Mouse (Mus musculus): ENCODE results near the gene Rbpj. TPM values are rescaled to one million over a fixed set of nuclear protein-coding genes. Genes with fewer than 3 reads are reported as not detected.

The Rbpj gene
- polyA plus RNA-seq, 1 experiment from 2014 or later, result 57.8 TPM

GRCm38 (mm10) chr5:53691577-53691976 lies 225.6 kb downstream of the Rbpj start:
- WGBS, result 80% methylated on average over 3 of the region's 3 CpGs
- ATAC-seq (ENCODE audit: insufficient number of reproducible peaks, insufficient read depth, low FRiP score, low TSS enrichment), result no peak
- H3K36me3 ChIP-seq, result no peaks in the 10 kb centered on the region

GRCm38 (mm10) chr5:53692100-53692499 lies 226.1 kb downstream of the Rbpj start:
- no peak for ATAC-seq (ENCODE audit: insufficient number of reproducible peaks, insufficient read depth, low FRiP score, low TSS enrichment)
- Histone ChIP-seq H3K4me1 (no peaks in the 10 kb centered on the region), H3K4me3 (no peak overlapping the region), H3K27me3 (no peaks in the 10 kb centered on the region), H3K9me3 (no peaks in the 10 kb centered on the region), H3K27ac (no peak overlapping the region), H3K4me2 (replicated peaks) (no peak overlapping the region), H3K36me3 (no peaks in the 10 kb centered on the region), H3K9ac (no peak overlapping the region)
- WGBS, result 85% methylated on average over 8 of the region's 8 CpGs

More at GRCm38 (mm10) chr5:53691577-53691976, 225.6 kb downstream of the Rbpj start:
- no peak overlapping the region for H3K4me2 ChIP-seq (replicated peaks)
- no peaks in the 10 kb centered on the region for H3K9me3 ChIP-seq
- no peak overlapping the region for H3K27ac ChIP-seq
- no peak overlapping the region for H3K4me3 ChIP-seq
- H3K9ac ChIP-seq, result no peak overlapping the region
- H3K4me1 ChIP-seq, result no peaks in the 10 kb centered on the region
- H3K27me3 ChIP-seq, result no peaks in the 10 kb centered on the region

GRCm38 (mm10) chr5:53692662-53693061 lies 226.7 kb downstream of the Rbpj start:
- no peaks in the 10 kb centered on the region for H3K4me1 ChIP-seq
- WGBS, result 89% methylated on average over 1 of the region's 1 CpGs
- ATAC-seq (ENCODE audit: insufficient number of reproducible peaks, insufficient read depth, low FRiP score, low TSS enrichment), result no peak
- H3K27me3 ChIP-seq, result no peaks in the 10 kb centered on the region
- H3K9me3 ChIP-seq, result no peaks in the 10 kb centered on the region
- H3K27ac ChIP-seq, result no peak overlapping the region
- no peaks in the 10 kb centered on the region for H3K36me3 ChIP-seq
- no peak overlapping the region for H3K4me2 ChIP-seq (replicated peaks)
- no peak overlapping the region for H3K4me3 ChIP-seq
- H3K9ac ChIP-seq, result no peak overlapping the region

DNA sequence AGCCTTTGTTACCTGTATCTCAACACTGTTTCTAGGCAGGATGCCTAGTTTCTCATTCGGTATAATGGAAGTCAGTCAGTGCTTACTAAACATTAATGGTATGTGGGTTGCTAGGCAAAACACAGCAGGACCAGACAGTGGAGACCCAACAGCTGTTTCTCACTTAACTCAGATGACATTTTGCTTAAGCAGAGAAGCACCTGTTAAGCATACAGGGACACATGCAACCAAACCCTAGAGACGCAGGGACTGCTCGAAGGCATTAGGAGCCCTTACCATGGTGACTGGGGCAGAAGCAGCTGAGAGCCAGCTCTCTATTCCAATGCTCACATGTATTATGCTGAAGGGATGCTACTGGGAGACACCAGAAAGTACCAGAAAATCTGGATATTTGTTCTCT lies 230.7 kb downstream of the Rbpj start:
- WGBS, result 76% methylated on average over 3 of the region's 3 CpGs
- no peaks in the 10 kb centered on the region for H3K36me3 ChIP-seq
- H3K4me1 ChIP-seq, result no peaks in the 10 kb centered on the region
- no peaks in the 10 kb centered on the region for H3K9me3 ChIP-seq
- H3K4me2 ChIP-seq (replicated peaks), result no peak overlapping the region
- ATAC-seq (ENCODE audit: insufficient number of reproducible peaks, insufficient read depth, low FRiP score, low TSS enrichment), result no peak
- no peak overlapping the region for H3K27ac ChIP-seq
- H3K9ac ChIP-seq, result no peak overlapping the region
- no peak overlapping the region for H3K4me3 ChIP-seq
- H3K27me3 ChIP-seq, result no peaks in the 10 kb centered on the region

DNA sequence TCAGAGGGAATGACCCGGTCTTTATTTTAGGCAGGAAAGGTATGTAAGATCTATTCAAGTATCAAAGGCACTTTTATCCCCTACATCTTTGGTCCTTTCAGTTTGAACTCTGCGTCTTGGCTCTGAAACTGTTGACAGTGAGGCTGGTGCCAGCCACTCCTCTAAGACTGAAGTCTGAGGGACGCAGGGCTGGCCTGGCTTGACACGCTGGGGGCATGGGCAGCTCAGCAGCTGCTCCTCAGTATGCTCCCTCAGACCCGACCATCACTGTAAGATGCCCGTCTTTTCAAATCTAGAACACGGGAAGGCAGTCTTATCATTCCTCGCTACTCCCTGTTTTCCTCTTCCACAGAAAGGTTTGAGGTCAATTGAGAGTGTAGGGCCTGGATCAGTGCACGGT lies 231.8 kb downstream of the Rbpj start:
- H3K4me1 ChIP-seq, result no peaks in the 10 kb centered on the region
- ATAC-seq (ENCODE audit: insufficient number of reproducible peaks, insufficient read depth, low FRiP score, low TSS enrichment), result no peak
- no peaks in the 10 kb centered on the region for H3K27me3 ChIP-seq
- no peak overlapping the region for H3K9ac ChIP-seq
- no peaks in the 10 kb centered on the region for H3K36me3 ChIP-seq
- WGBS, result 75% methylated on average over 9 of the region's 9 CpGs
- H3K4me2 ChIP-seq (replicated peaks), result no peak overlapping the region
- no peaks in the 10 kb centered on the region for H3K9me3 ChIP-seq
- no peak overlapping the region for H3K4me3 ChIP-seq
- H3K27ac ChIP-seq, result no peak overlapping the region

DNA sequence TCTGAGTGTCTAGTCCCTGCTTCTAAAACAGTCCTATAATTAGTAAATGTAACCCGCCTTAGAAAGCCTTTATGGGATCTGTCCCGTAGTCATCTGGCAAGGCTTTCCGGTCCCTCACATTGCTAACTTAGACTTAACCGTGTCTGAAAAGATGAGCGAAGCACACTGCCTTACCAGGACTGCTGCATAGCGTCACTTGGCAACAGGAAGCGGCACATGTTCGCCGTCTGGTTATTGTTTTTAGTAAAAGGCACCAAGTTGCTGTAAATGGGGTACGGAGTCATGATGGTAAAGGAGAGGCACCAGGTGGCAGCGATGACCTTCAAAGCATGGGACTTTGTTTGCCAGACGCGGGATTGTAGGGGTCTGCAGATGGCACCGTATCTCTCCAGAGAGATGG lies 236.7 kb downstream of the Rbpj start:
- no peak for ATAC-seq (ENCODE audit: insufficient number of reproducible peaks, insufficient read depth, low FRiP score, low TSS enrichment)
- WGBS, result 84% methylated on average over 14 of the region's 14 CpGs
- Histone ChIP-seq H3K27ac (no peak overlapping the region), H3K4me2 (replicated peaks) (no peak overlapping the region), H3K9ac (no peak overlapping the region), H3K4me3 (no peak overlapping the region), H3K9me3 (no peaks in the 10 kb centered on the region), H3K27me3 (no peaks in the 10 kb centered on the region), H3K36me3 (no peaks in the 10 kb centered on the region), H3K4me1 (0 out of 2 replicates have a peak, but pooled peaks cover 7% of the 10 kb centered on the region)

Other genes with a start within 250 kb of the Rbpj start
- 57.5 and 72.7 TPM in 2 replicates for gene Smim20, start 199.1 kb upstream of the Rbpj start, polyA plus RNA-seq (2016; fragmentation: Nextera tagmentation; extraction: Ambion mirVana)
- gene Cckar, start 241.6 kb downstream of the Rbpj start, polyA plus RNA-seq (2016; fragmentation: Nextera tagmentation; extraction: Ambion mirVana), result 0.42 and 0.63 TPM in 2 replicates